Mouse (Mus musculus) gastrocnemius, adult 8-10 months (tissue): Measurements from ENCODE around the gene Mup2. TPM values are rescaled to one million over a fixed set of nuclear protein-coding genes. Genes with fewer than 3 reads are reported as not detected.
"Not testable (repeated sequence)": the region's sequence is repeated elsewhere in the genome, so short reads cannot be mapped to it uniquely, and the experiment has no call there.

Experiments used
- DNase-seq, 2 experiments: peaks; one replicate each; pipeline ENCODE4 v3.0.0; 2022; ENCODE audit warnings: low spot score in 2 of 2
- total RNA-seq, 4 experiments: library from RNA; stranded (reverse); gene quantifications; 2 replicates each; pipeline ENCODE4 v1.2.4; 2022

Mup2 gene
- total RNA-seq: under 1 TPM in 1 of 4 experiments, not detected in 3; 0.54 TPM

DNA sequence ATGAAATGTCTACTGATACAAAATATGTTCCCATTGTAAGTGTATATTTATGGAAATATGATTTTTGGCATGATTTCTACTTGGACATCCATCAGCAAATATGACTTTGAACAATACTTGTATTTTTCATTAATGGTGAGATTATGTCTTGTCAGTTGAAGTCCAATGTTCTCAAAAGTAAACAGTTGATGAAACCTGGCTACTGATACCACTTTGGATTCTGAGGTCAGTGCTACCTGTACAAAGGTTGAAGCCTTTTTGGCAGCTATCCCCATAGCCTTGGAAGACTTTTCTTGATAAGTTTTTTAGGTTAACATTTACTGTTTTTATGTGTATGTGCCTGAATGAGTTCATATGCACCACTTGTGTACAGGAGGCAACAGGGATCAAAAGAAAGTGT, at the start of gene Mup2:
Gene Mup2, minus strand, starts transcription at position 101 of the 400 bp plus-strand sequence.
- DNase-seq: not testable (repeated sequence)

Other genes starting within 250 kb of the Mup2 start
- not detected for gene Slc46a2, start 239.2 kb downstream of the Mup2 start, total RNA-seq
- gene Mup4, start 193.6 kb downstream of the Mup2 start, total RNA-seq: not detected
- not detected for gene Mup6, start 190.0 kb downstream of the Mup2 start, total RNA-seq
- under 1 TPM in 1 of 4 experiments, not detected in 3; 0.86 TPM for gene Mup7, start 83.8 kb downstream of the Mup2 start, total RNA-seq
- not detected for gene Mup8, start 68.3 kb upstream of the Mup2 start, total RNA-seq